ENCODE assay signal across 1 mouse cellular context in the genomic region with DNA sequence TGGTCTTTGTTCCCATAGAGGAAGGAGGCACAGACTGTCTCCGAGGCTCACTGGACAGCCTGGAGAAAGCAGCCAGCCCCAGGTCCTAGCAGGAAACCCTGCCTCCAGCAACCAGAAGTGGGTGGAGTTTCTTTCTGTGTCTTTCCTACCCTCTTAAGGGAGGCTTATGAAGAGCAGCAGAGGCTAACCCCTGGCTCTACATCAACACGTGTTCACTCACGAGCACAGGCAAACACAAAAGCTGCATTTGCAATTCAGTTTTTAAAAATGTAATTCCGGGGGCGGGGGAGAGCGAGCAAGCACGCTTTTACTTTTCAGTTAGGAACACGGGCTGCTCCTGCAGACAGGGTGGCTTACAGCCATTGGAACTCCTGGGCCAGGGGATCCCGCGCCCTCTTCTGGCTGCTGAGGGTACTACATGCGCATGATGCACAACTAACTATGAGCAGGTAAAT.
A peak's percentile ranks its signal among the peaks of the same experiment; 100 is the strongest.
TF ChIP-seq lines count a peak whose summit lies in the region.

No protein-coding gene starts in this region.

TF ChIP-seq in MEL, 35 proteins besides CTCF, POLR2A, EP300 and RAD21 (continued from another document):
- TF ChIP-seq NRF1 (IDR thresholded peaks at IDR 0.05; ENCODE audit: insufficient read depth, low read depth, low read length, poor library complexity, severe bottlenecking) = 0 out of 2 replicates have a peak, but pooled peaks have one; percentile 8
- no peak for TF ChIP-seq CHD2 (IDR thresholded peaks at IDR 0.05; ENCODE audit: low read length)
- no peak for TF ChIP-seq CHD1 (IDR thresholded peaks at IDR 0.05; ENCODE audit: low read depth, low read length)
- TF ChIP-seq ELF1 (IDR thresholded peaks at IDR 0.05; ENCODE audit: low read depth, low read length) = no peak
- no peak for TF ChIP-seq UBTF (IDR thresholded peaks at IDR 0.05; ENCODE audit: borderline replicate concordance, insufficient read depth, low read depth, low read length)
- TF ChIP-seq KAT2A (conservative IDR thresholded peaks at IDR 0.05; ENCODE audit: low read depth, low read length) = no peak
- TF ChIP-seq MAX (IDR thresholded peaks at IDR 0.05; ENCODE audit: low read length) = 0 out of 2 replicates have a peak, but pooled peaks have one; percentile 45
- peak; percentile 39 for TF ChIP-seq SMC3 (IDR thresholded peaks at IDR 0.05; ENCODE audit: low read depth, low read length)
- TF ChIP-seq SIN3A (IDR thresholded peaks at IDR 0.05; ENCODE audit: low read length) = no peak
- TF ChIP-seq MYB (IDR thresholded peaks at IDR 0.05; ENCODE audit: low read depth, low read length) = no peak
- TF ChIP-seq MEF2A (IDR thresholded peaks at IDR 0.05; ENCODE audit: extremely low read depth, insufficient replicate concordance, low read depth, low read length, poor library complexity, severe bottlenecking) = no peak
